Mouse (Mus musculus): ENCODE data around the gene Rgl1. TPM values are rescaled to one million over a fixed set of nuclear protein-coding genes. Genes with fewer than 3 reads are reported as not detected.

The Rgl1 gene
- 10 to 100 TPM; 15.5 to 31.2 TPM for total RNA-seq (2021)
- long read RNA-seq, experiment 1, full-length matches to known transcripts: 14 of 21 reads
- long read RNA-seq, experiment 1, partial matches to known transcripts: 4 of 21 reads
- long read RNA-seq, experiment 1, other reads (novel, unspliced or antisense): 3 of 21 reads
- long read RNA-seq, experiment 2, full-length matches to known transcripts: 6 of 12 reads
- long read RNA-seq, experiment 2, partial matches to known transcripts: 4 of 12 reads
- long read RNA-seq, experiment 2, other reads (novel, unspliced or antisense): 2 of 12 reads

DNA sequence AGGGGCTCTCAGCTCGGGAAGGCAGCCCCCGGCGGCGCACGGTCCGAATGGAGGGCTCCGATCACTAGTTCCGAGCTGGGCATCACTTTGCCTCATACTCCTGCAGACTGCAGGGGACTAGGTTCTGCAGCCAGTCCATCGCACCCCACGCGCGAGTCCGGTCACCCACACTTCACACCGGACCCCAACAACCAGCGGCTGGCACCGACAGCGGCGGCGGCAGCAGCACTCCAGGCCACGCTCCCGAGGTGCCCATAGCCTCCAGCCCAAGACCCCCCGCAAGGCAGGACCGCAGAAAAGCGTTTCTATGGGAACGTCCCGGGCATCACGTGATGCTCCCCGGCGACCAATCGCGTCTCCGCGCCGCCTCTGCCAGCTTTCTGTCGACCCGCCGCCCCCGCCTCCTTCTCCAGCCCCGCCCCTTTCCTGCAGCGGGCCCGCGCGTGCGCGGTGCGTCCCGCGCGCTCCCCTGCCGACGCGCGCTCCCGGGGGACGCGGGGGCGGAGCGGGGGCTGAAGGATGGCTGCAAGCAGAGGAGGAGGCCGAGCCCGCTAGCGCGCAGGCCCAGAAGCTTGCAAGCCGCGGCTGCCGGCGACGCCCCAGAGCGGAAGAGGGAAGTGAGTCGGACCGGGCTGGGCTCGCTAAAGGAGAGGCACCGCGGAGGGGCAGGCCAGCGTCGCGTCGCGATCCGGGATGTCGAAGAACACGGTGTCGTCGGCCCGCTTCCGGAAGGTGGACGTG lies at the start of gene Rgl1, which contains the start of gene Arpc5:
TSS of gene Rgl1 (minus strand) at position 320 of the 741 bp plus-strand sequence.
TSS of gene Arpc5 (plus strand) at position 511 of the 741 bp plus-strand sequence.
- peak; percentile 97 to 98 for DNase-seq (ENCODE audit: low spot score in 2 of 2)

GRCm38 (mm10) chr1:152815265-152815701 lies 49.1 kb upstream of the Rgl1 start:
- no peak for DNase-seq (ENCODE audit: low spot score in 2 of 2)

DNA sequence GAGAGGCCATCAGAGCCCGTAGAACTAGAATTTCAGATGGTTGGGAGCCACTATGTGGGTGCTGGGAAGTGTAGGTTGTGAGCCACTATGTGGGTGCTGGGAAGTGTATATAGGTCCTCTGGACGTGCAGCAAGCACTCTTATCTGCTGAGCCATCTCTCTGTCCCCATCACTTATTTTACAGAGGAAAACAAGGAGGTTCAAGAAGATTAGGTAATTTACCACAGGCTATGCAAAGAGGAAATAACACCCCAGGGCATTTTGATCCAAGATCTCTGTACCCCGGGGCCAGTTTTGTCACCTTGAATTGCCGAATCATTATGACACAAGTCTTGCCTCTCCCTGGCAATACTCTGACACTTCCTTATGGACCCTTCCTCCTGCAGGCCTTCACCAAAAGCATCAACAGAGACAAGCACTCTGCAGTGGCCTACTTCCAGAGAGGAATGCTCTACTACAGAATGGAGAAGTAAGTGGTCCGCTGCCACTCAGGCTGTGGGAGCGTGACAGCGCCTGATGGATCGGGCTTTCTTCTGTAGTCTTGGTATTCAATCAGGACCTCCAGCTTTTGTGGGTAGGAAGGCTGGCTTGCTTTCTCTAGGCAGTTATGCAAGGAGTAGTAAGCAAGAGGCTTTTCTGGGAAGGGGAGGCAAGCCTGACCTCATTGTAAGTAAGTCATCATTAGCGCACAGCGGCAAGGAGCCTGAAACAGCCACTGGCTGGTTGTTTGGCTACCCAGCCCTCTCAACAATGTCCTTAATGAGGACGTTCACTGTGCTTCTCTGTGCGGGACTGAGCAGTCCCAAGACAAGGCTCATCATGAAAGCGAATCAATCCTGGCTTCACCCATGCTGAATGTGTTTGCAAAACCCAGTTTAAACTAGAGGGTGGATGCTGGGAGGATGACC lies 44.6 kb upstream of the Rgl1 start:
- DNase-seq (ENCODE audit: low spot score in 2 of 2): no peak

GRCm38 (mm10) chr1:152809541-152810252 lies 43.5 kb upstream of the Rgl1 start:
- DNase-seq (ENCODE audit: low spot score in 2 of 2): no peak

GRCm38 (mm10) chr1:152808392-152808680 lies 42.2 kb upstream of the Rgl1 start:
- no peak for DNase-seq (ENCODE audit: low spot score in 2 of 2)

- no peak for DNase-seq (ENCODE audit: low spot score in 2 of 2)
Measured at GRCm38 (mm10) chr1:152807619-152808391, 41.7 kb upstream of the Rgl1 start.

DNA sequence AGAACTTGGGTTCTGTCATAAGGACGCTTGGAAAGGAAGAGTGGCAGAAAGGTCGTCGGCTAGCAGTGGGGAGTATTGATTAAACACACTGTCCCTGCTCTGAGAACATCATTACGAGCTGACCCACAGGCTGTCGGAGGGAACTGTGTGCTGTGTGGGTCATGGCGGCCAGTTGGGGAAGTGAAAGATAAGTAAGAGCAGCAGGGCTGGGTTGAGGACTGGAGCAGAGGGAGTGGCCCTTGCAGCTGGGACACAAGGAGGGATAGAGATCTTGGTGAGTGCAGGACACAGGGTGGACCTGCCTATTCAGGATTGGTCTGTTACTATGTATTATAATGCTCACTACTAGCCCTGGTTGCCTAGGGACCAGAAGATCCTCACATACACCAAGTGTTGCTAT lies 38.8 kb upstream of the Rgl1 start:
- DNase-seq (ENCODE audit: low spot score in 2 of 2): no peak

DNA sequence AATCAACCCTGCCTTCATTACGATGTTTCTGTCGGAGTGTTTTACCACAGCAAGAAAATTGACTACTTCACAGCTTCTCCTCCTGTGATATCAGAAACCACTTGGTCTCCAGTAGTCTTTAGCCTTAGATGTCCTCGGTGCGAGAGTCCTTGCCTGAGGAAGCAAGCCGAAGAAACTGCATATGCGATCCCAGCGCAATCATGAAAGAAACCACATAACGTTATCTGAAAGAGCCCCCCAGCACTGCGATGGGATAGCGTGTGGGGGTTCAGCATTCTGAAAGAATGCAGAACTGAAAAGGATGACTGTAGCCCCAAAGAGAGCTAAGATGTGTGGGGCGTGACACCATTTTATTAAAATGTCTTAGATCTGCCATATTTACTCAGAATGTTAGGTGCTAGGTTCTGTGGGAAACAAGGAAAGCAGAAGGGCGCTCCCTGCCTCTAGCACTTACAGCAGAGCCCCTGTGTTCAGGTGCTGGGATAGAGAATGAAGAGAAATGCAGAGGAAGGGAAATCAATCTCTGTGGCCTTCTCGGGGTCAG lies 34.6 kb upstream of the Rgl1 start:
- no peak for DNase-seq (ENCODE audit: low spot score in 2 of 2)

GRCm38 (mm10) chr1:152799897-152800296 lies 33.7 kb upstream of the Rgl1 start, which contains the start of gene Ncf2:
Gene Ncf2 (plus strand): TSS chr1:152800194.
- DNase-seq (ENCODE audit: low spot score in 2 of 2): no peak

DNA sequence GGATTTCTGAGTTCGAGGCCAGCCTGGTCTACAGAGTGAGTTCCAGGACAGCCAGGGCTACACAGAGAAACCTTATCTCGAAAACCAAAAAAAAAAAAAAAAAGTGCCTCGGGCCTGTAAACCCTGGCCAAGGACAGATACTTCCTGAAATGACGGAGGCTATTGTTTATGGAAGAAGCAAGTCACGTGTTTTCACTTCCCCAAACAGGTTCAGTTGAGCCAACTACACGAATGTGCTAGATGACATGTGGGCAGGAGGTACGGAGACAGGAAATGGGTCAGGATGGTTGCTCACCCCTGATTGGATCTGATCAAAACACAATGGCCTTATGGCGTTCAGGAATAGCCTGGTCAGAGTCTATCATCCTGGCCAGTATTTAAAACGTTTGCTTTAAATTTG lies 32.0 kb upstream of the Rgl1 start:
- no peak for DNase-seq (ENCODE audit: low spot score in 2 of 2)

GRCm38 (mm10) chr1:152796683-152797263 lies 30.6 kb upstream of the Rgl1 start:
- DNase-seq (ENCODE audit: low spot score in 2 of 2): no peak

GRCm38 (mm10) chr1:152795688-152796255 lies 29.6 kb upstream of the Rgl1 start:
- no peak for DNase-seq (ENCODE audit: low spot score in 2 of 2)

DNA sequence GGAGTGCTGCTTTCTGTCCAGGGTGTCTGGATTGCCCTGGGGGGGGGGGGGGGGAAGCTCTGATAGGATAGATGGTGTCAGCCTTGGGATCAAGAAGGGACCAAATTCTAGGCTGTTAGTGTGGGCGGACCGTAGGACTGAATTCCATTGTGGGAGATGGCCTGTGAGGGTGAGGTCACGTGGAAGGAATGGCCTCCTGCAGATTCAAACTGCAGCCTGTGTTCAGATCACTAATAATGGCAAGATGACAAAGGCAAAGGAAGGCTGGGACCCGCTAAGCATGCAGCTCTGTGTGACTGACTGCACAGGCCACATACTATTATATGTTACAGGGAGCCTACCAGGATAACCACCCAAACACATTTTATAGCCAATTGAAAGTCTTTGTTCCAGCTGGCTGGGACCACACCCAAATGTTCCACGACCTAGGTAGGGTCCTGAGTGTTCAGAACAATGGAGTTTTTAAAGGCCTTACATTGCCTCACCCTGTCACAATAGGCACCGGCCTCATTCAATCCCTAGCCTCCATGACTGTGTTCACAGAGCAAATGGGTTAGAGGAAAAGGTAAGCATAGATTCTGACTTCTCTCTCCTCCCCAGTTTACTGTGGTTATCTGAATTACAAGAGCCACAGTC lies 27.5 kb upstream of the Rgl1 start:
- no peak for DNase-seq (ENCODE audit: low spot score in 2 of 2)

DNA sequence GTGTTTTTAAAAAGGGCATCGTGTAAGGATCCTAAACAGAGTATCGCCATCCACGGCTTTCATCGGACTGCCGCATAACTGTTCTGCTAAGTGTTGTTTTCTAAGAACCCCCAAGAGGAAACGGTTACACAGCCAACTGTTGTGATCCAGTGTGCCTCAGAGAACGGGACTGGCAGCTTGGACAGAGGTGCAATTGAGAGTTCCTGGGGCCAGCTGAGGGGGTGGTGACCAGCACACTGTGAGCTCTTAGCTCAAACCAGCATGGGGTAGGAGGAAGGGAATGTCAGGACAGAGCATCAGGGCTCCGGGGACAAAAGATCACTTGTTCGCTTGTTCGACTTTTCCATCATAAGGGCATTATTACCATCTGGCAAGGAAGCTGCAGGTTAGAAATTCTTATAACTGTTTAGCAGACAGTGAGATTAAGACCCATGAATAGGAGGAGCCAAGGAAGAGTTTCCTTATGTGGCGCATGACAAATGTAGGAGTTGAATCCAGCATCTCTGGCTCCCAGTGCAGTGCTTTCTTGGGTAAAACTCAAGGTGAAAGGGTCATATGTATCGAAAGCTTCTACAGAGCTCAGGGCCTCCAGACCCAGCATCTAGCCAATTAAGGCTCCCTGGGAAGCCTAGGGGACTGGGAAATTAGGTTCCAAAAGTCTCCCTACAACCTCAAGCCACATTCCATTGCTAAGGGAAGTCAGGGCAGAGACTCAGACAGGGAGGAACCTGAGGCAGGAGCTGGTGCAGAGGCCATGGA lies 26.8 kb upstream of the Rgl1 start:
- no peak for DNase-seq (ENCODE audit: low spot score in 2 of 2)

DNA sequence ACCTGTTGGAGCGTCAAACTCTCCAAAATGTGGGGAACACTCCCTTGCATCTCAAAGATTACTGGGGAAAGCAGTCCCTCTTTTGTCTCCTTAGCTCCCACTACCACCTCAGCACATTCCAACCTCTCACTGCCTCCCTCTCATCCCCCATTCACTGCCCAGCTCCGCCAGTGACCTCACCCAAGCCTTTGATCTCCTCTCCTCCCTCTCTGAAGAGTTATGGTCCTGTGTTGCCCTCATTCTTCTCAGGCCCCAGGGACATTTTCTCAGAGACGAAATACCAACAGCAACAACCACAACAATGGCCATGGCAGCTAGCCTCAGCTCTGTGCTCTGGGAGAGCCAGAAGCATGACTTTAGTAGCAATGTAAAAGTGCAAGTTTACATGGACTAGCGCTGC lies 25.1 kb upstream of the Rgl1 start:
- no peak for DNase-seq (ENCODE audit: low spot score in 2 of 2)

GRCm38 (mm10) chr1:152790821-152791220 lies 24.7 kb upstream of the Rgl1 start:
- no peak for DNase-seq (ENCODE audit: low spot score in 2 of 2)

- DNase-seq (ENCODE audit: low spot score in 2 of 2): peak; percentile 32 to 41
Measured at GRCm38 (mm10) chr1:152790254-152790653, 24.1 kb upstream of the Rgl1 start.

DNA sequence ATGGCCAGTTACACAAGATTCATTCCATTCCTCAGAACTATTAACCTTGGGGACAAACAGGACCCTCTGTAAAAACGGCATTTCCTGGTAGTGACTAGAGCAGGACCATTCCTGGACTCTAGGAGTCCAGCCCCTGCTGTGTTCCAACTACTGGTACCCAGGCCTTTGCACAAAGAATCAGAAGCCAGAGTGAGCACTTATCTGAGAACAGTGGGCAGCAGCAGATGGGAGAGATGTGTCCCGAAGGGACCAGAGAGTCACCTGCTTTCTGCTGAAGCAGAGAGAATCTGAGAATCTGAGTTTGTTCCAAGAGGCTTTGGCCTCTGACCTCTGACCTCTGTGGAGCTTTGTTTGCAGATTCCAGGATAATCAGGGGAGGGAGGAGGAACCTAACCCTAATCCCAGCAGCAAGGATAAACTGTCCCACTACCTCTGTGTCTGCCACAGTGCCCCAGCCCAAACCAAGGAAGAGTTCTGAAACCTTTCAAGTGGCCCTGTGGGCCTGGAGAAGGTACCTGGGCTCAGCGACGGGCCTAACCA lies 22.0 kb upstream of the Rgl1 start:
- DNase-seq (ENCODE audit: low spot score in 2 of 2): no peak
